Mouse (Mus musculus): ENCODE measurements around the gene Gimap3.
A peak's percentile ranks its signal among the peaks of the same experiment; 100 is the strongest.

Gene Gimap3

DNA sequence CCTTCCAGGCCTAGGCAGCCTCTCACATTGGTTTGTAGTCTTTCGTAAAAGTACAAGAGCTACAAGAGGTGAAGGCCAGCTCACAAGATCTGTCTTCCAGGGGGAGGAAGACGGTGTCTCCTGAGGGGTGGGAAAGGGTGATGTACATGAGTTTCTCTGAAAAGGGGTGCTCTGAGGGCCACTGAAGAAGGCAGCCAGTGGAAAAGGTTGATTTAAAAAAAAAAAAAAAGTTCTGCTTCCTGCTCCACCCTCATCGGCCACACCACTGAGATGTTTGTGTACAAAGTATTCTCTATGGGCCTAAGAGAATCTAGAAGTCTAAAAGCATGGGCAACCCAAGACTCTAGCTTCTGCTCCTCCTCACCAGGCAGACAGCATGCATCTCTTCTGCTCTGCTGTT lies at the start of gene Gimap3:
TSS of gene Gimap3 (minus strand) at position 156 of the 400 bp plus-strand sequence.
- DNase-seq (ENCODE audit: low spot score in 2 of 2): no peak

- peak; percentile 27 to 36 for DNase-seq (ENCODE audit: low spot score in 2 of 2)
Measured at GRCm38 (mm10) chr6:48817815-48818214, 47.2 kb upstream of the Gimap3 start.

GRCm38 (mm10) chr6:48815013-48815412 lies 44.4 kb upstream of the Gimap3 start:
- no peak for DNase-seq (ENCODE audit: low spot score in 2 of 2)

DNA sequence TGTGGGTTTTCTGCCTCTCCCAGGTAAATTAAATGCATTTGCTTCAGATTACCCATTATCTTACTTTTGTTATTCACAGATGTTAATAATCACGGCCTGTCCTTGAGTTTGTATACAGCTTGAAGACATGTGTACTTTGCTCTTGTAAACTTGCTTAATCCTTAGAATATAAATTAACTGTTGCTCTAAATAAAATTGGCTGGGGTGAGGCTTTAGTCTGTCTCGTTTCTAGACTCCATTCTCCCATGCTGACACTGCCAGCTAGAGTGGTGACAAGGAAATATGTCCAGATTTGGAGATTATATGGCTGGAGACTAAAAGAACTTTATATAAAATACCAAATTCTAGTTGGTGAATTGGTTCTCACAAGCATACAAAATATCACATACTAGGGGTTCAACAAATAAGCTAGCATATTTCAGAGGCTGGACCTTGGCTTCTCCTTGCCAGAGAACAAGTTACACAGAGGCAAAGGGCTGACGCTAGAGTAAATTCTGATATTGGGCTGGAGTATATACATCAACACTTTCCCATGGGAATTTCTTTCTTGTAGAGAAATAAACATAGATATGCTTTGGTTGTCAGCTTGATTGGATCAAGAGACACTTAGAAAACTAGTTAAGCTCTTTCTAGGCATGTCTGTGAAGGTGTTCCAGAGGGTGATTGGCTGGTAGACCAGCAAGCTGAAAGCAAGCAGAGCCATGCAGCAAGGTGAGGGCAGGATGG lies 39.0 kb upstream of the Gimap3 start:
- DNase-seq (ENCODE audit: low spot score in 2 of 2): no peak

DNA sequence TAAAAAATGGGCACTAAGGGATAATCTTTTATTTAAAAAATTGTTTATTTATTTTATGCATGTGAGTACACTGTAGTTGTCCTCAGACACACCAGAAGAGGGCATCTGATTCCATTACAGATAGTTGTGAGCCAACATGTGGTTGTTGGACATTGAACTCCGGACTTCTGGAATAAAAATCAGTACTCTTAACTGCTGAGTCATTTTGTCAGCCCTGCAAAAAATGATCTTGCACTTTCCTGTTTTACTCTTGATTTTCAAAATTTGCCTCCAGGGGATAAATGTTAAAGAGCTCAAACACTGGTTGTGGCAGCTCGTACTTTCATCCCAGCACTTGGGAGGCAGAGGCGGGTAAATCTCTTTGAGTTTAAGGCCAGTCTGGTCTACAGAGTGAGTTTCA lies 36.1 kb upstream of the Gimap3 start:
- DNase-seq (ENCODE audit: low spot score in 2 of 2): no peak

DNA sequence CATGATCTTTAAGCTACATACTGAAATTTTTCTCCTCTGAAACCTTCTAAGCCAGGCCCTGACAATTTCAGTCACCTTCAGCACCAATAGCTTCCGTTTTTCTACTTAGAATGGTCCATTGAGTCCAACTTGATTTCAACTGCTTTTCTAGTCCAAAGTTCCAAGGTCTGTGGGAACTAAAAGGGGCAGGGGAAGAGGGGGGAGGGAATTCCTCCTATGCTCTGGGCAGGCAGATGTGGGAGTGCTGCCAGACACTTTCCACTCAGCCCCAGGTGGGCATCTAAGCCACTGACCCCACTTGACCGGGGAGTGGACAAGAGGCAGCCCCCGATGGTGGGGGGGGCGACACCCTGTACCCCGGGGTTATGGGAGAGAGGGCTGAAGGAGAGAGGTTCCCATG lies 33.7 kb upstream of the Gimap3 start:
- DNase-seq (ENCODE audit: low spot score in 2 of 2): no peak

DNA sequence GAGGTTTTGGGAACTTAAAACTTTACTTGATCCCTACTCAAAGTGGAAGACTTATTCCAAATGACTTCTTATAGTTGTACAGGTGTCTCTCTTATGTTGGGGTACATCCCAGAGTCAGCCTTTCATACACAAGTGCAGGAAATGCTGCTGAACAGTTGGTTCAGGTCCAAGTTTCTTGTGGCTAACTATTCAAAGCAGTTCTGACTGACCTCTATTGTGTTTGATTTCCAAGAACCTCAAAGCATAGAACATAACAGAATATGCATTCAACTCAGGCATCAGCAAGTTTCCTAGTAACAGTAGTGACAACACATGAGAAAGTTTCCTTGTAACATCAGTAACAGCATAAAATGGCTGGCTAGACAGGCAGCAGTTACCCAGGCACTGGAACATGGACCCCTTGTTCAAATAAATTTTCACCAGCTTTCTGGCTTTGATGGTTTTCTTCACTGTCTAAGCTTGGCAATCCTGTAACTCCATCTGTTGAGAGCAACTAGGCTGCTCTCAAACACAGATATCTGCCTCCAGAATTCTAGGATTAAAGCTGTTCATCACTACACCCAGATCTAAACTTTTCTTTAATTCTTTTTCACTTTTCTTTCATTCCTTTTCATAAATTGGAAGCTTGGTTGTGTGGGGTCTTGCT lies 32.9 kb upstream of the Gimap3 start:
- no peak for DNase-seq (ENCODE audit: low spot score in 2 of 2)

DNA sequence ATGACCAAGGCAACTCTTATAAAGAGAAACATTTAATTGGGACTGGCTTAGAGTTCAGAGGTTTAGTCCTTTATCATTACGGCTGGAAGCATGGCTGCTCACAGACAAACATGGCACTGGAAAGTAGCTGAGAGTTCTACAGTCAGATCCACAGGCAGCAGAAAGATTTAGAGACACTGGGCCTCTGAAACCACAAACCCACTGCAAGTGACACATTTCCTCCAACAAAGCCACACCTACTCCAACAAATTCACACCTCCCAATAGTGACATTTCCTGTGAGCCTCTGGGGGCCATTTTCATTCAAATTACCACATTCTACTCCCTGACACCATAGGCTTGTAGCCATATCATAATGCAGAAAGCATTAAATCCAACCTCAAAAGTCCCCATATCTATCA lies 31.2 kb upstream of the Gimap3 start:
- DNase-seq (ENCODE audit: low spot score in 2 of 2): no peak

DNA sequence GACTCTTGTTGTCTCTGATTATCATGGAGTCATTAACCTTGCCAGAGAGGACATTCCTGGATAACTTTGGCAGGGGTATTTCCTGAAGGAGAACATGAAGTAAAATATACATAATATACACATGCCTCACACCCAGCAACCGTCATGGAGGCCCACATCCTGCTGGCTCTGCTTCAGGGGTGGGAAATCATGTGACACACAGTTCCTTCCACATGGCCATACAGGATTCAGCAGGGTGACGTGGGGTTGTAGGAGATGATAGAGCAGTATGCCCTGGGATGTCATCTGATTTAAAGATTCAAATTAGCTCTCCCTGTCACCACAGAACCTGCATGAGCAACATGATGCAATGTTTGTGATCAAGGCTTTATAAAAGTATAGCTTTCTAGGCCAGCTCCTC lies 17.2 kb upstream of the Gimap3 start:
- no peak for DNase-seq (ENCODE audit: low spot score in 2 of 2)

DNA sequence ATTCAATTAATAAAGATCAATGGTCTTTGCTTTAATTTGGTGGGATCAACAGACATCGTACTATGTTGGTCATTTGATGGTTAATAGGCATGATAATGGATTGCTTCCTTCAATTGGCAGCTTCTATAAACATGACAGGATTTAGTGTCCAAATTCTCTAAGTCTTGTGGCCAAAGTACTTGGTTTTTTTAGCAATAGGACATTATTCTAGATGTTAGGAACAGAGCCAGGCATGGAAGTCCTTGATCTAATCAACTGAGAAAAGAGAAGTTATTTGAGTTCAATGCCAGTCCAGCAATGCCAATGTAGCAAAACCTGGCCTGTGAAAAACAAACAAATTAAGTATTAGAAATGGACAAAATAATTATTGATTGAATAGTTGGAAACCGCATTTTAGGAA lies 14.9 kb upstream of the Gimap3 start:
- DNase-seq (ENCODE audit: low spot score in 2 of 2): no peak

- DNase-seq (ENCODE audit: low spot score in 2 of 2): no peak
Measured at GRCm38 (mm10) chr6:48785189-48785588, 14.5 kb upstream of the Gimap3 start.

GRCm38 (mm10) chr6:48784406-48784805 lies 13.8 kb upstream of the Gimap3 start:
- no peak for DNase-seq (ENCODE audit: low spot score in 2 of 2)

- DNase-seq (ENCODE audit: low spot score in 2 of 2): peak; percentile 35 to 54
Measured at GRCm38 (mm10) chr6:48772030-48772429, 1.4 kb upstream of the Gimap3 start.

DNA sequence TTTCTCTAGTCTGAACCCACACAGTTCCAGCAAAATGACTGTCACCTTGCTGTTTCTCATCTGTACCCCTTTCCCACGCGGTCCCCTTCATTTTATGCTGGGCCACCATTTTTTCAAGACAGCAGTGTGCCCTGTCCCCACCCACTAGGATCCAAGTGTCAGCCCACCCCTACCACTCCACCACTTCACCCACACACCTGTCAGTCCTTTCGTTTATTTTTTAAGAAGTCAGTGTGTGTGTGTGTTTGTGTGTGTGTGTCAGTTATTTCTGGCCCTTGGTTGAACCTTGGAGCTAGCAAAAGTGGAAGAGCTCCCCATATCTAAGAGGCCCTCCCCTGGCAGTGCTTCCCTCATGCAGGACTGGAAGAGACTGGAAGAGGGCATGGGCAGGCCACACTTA lies 1.7 kb downstream of the Gimap3 start:
- DNase-seq (ENCODE audit: low spot score in 2 of 2): no peak

- DNase-seq (ENCODE audit: low spot score in 2 of 2): no peak
Measured at GRCm38 (mm10) chr6:48768178-48768869, 2.3 kb downstream of the Gimap3 start.

- DNase-seq (ENCODE audit: low spot score in 2 of 2): no peak
Measured at GRCm38 (mm10) chr6:48764496-48764895, 6.2 kb downstream of the Gimap3 start.

DNA sequence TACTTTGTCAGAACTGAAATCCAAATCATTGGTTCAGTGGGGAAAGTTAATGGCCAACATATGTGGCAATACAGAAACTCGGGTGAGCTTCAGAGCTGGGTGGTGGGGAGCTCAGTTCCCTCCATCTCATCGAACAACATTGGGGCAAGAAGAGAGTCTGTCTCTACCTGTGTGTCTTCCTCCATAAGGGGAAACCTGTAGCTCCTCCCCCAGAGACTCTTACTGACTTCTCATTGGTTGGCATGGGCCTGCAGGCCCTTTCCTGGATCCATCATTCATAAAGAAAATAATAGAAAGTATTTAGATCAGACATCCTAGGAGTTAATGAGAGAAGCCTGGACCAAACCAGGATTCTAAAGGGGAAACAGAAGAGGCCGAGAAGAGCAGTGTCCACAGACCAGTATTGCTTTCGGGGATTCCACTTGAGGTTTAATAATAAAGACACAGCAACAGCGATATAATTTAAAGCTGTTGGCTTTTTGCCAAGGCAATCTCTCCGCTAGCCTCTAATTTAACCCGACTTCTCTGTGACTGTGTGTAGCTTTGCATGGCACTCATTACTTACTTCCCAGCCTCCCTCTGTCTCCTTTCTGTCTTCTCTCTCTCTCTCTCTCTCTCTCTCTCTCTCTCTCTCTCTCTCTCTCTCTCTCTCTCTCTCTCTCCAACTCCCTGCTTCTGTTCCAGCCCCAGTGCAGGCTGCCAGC lies 6.9 kb downstream of the Gimap3 start:
- no peak for DNase-seq (ENCODE audit: low spot score in 2 of 2)

- DNase-seq (ENCODE audit: low spot score in 2 of 2): no peak
Measured at GRCm38 (mm10) chr6:48747091-48747966, 23.3 kb downstream of the Gimap3 start.

- no peak for DNase-seq (ENCODE audit: low spot score in 2 of 2)
Measured at GRCm38 (mm10) chr6:48745959-48746889, 24.4 kb downstream of the Gimap3 start, which contains the start of gene Gimap5. Gimap5 (plus strand) TSS chr6:48746197.

DNA sequence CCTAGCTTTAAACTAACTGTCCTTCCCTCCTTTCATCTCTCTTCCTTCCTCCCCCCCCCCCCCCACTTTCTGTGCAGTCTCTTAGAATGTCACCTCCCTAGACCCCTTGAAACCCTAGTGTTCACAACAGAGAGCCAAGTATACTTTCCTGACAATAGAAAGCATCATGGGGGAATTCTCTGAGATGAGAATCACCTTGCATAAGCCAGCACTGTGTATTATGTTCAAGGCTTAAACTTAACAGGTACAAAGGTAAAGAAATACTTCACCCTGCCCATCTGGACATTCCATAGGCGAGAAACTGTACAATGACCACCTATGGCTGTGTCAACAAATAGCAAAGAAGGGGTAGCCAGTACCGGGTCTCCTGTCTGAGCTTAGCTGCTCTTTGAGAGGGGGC lies 25.2 kb downstream of the Gimap3 start:
- no peak for DNase-seq (ENCODE audit: low spot score in 2 of 2)
